Mouse (Mus musculus): ENCODE results near the gene Sh2b3. TPM values are rescaled to one million over a fixed set of nuclear protein-coding genes. Genes with fewer than 3 reads are reported as not detected.

The Sh2b3 gene
- polyA plus RNA-seq, 1 experiment from 2014 or later = 5.9 TPM

DNA sequence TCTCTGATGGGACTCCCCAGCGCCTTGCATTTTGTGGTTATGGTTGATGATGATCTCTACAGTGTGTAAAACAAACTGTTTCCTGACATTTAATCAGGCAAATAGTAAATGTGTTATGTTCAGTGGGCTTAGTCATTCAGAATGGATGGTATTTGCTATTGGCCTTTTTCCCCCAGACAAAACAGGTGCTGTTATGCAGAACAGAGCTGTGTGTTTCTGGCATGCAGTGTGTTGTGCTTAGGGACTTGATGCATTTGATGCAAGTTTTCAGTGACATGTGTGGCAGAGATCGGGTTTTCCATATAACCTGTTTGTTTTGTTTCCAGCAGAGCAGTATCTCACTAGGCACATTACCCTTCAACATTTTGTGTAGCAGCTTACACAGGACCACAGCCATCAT, 69.9 kb downstream of the Sh2b3 start:
- ATAC-seq (replicated peaks) = no peak
- Histone ChIP-seq H3K9me3 (no peaks in the 10 kb centered on the region), H3K4me2 (replicated peaks) (no peak overlapping the region), H3K27ac (replicated peaks) (no peak overlapping the region), H3K36me3 (peaks cover 2% of the 10 kb centered on the region), H3K27me3 (no peaks in the 10 kb centered on the region), H3K4me3 (no peak overlapping the region), H3K9ac (replicated peaks) (no peak overlapping the region), H3K4me1 (no peaks in the 10 kb centered on the region)
- 86% methylated on average over 2 of the region's 2 CpGs for WGBS

- H3K4me2 ChIP-seq (replicated peaks) = no peak overlapping the region
- H3K9me3 ChIP-seq = no peaks in the 10 kb centered on the region
- no peak for ATAC-seq (replicated peaks)
- 93% methylated on average over 4 of the region's 4 CpGs for WGBS
- H3K27me3 ChIP-seq = no peaks in the 10 kb centered on the region
- H3K4me1 ChIP-seq = no peaks in the 10 kb centered on the region
- H3K4me3 ChIP-seq = no peak overlapping the region
- no peak overlapping the region for H3K27ac ChIP-seq (replicated peaks)
- no peak overlapping the region for H3K9ac ChIP-seq (replicated peaks)
- no peaks in the 10 kb centered on the region for H3K36me3 ChIP-seq
Measured at GRCm38 (mm10) chr5:121766038-121766773, 71.2 kb downstream of the Sh2b3 start.

Small RNAs within 50 kb of the gene (microRNA-seq; reads per million reads assigned to microRNA genes)
- gene Mir7031 = not detected

Other genes starting within 250 kb of the Sh2b3 start
- 97.5 and 97.8 TPM in 2 replicates for gene Aldh2, start 243.8 kb downstream of the Sh2b3 start, polyA plus RNA-seq (2015; fragmentation: Nextera tagmentation; extraction: Ambion mirVana)
- 1.1 and 1.2 TPM in 2 replicates for gene Acad12, start 218.7 kb downstream of the Sh2b3 start, polyA plus RNA-seq (2015; fragmentation: Nextera tagmentation; extraction: Ambion mirVana)
- 1.0 and 1.1 TPM in 2 replicates for gene Acad10, start 177.1 kb downstream of the Sh2b3 start, polyA plus RNA-seq (2015; fragmentation: Nextera tagmentation; extraction: Ambion mirVana)
- 51.1 and 55.4 TPM in 2 replicates for gene Brap, start 177.1 kb downstream of the Sh2b3 start, polyA plus RNA-seq (2015; fragmentation: Nextera tagmentation; extraction: Ambion mirVana)
- 67.2 and 80.1 TPM in 2 replicates for gene Atxn2, start 126.3 kb downstream of the Sh2b3 start, polyA plus RNA-seq (2015; fragmentation: Nextera tagmentation; extraction: Ambion mirVana)
- 58.9 and 59.3 TPM in 2 replicates for gene Pheta1, start 11.3 kb upstream of the Sh2b3 start, polyA plus RNA-seq (2015; fragmentation: Nextera tagmentation; extraction: Ambion mirVana)
- 32.3 and 33.7 TPM in 2 replicates for gene Cux2, start 212.5 kb upstream of the Sh2b3 start, polyA plus RNA-seq (2015; fragmentation: Nextera tagmentation; extraction: Ambion mirVana)

Data from forebrain, embryonic 15.5 days (tissue).